Mouse (Mus musculus) C3H10T1/2 (cell line): ENCODE measurements around the gene Prkar2b. TPM values are rescaled to one million over a fixed set of nuclear protein-coding genes. Genes with fewer than 3 reads are reported as not detected.

Source experiments
- polyA plus RNA-seq, 2 experiments: library from polyadenylated mRNA; unstranded; fragments of >200 nt; fragmentation: generic; extraction: Trizol; gene quantifications; one replicate each; pipeline ENCODE4 v1.2.1; 2012; ENCODE audit warnings: missing spikeins in 2 of 2

The Prkar2b gene
- 10 to 100 TPM in 1 of 2 experiments, 1 to 10 TPM in 1; 5.5 to 17.9 TPM for polyA plus RNA-seq

GRCm38 (mm10) chr12:32061090-32061930 is at the start of gene Prkar2b:
Gene Prkar2b, minus strand, starts transcription at chr12:32061296.

DNA sequence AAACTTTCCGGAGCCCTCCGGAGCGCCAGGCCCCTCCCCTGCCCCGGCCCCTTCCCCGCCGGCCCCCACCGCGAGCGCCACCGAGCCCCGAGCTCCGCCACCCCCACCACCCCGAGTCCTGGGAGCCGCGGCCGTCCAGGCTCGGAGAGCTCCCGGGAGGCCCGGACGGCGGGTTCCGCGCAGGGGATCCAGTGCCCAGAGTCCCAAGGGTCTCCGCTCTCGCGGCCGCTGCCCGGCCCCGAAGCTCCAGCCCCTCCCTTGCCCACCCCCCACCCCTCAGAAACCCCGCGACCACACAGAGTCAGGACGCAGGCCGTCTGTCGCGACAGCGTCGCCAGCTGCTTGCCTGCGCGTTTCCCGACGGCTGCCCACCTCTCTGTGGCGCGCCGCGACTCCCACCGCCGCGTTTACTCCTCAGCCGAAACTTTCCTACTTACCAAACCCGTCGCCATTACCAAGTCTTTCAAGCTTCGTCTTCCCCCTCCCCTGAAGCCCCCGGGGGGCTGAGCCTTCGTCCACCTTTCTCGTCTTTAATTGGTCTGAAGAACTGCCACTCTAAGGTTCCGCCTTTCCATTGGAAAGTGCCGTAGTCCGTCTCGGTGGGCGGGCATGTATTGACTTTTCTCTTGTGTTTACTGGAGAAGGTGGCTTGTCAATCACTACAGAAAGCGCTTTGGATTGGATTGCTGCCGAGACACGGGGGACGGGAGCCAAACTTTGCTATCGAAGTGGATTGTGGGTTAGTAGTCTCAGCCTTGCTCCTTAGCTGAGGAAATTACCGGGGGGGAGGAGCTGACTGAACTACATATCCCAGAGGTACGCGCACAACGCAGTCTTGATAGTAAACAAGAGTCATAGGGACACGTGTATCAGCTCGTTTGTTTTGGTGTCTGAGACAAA is 111.1 kb downstream of the Prkar2b start, which contains the start of gene Hbp1:
Gene Hbp1 (minus strand): TSS at position 777 of the 900 bp plus-strand sequence.

Other genes starting within 250 kb of the Prkar2b start
- gene Hbp1, start 110.8 kb downstream of the Prkar2b start, polyA plus RNA-seq, result 10 to 100 TPM in 1 of 2 experiments, 1 to 10 TPM in 1; 1.3 to 35.9 TPM
- not detected for gene Pik3cg, start 147.4 kb upstream of the Prkar2b start, polyA plus RNA-seq